Mouse (Mus musculus): ENCODE results near the gene Auh. TPM values are rescaled to one million over a fixed set of nuclear protein-coding genes. Genes with fewer than 3 reads are reported as not detected.
A peak's percentile ranks its signal among the peaks of the same experiment; 100 is the strongest.

Gene Auh
- total RNA-seq, 2 experiments from 2014 or later, result 130 to 159 TPM

GRCm38 (mm10) chr13:52879291-52879690 is 50.2 kb downstream of the Auh start:
- no peak for DNase-seq

DNA sequence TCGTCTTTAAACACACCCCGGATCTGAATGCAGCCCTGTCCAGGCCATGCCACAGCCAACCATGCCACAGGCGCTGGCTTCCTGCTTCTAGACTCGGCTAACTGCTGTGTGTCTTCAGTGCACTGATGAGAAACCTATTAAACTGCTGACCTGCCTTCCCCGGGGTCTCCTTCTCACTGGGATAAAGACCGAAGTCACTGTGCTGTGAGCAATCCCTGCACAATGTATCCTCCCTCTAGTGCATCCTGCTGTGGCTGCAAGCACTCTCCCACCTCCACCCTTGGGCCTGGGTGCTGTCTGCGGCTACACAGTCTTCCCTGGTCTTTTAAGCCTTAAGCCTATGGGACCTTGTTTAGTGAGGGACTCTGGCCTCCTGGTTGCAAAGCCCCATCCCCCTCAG is 50.7 kb downstream of the Auh start:
- no peak for DNase-seq

DNA sequence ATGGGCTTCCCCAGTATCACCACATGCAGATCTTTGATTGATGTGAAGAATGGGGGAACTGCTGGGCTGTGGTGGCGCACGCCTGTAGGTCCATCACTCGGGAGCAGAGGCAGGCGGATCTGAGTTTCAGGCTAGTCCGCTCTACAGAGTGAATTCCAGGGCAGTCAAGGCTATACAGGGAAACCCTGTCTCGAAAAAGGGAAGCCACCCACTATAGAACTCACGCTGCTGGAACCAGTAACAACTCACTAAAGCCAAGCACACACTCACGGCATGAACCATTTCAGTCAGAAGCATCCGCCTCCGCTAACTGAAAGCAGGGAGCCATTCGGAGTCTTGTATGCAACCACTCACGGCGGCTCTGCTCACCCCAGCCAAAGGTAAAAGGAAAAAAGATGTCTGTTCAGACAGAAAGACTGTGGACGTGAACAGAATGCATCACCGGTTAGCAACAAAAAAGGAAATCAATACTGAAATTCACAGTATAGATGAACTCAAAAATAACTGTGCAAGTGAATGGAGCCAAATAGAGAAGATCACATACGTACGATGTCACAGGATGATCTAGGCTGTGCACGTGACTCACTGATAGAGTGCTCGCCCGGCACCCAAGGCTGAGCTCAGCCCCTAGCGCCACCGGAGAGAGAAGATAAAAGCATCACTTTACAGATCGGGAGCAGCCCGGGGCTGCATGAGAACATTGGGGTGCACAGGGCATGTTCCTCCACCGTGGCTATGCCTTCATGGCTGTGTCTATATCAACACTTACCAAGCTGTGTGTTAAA is 53.7 kb downstream of the Auh start:
- DNase-seq, result peak in 1 of 2 experiments; percentile 43

DNA sequence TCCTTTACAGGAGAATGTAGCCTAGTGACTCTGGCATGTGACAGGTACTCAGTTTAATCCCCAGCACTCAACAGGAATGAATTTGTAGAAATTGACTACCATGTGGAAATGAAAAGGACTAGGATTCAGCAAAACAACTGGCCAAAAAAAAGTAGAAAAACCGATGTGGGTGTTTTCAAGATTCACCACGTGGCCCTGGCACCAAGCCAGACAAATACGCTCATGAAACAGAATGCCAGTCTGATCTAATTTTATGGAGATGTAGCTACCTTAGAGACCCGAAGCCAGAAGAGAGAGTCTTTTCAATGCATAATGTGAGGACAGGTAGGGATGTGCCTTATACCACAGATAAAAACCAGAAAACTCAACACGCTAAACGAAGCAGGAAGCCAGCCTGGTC is 54.4 kb downstream of the Auh start:
- DNase-seq, result no peak

- DNase-seq, result no peak
Measured at GRCm38 (mm10) chr13:52874338-52874737, 55.1 kb downstream of the Auh start.

GRCm38 (mm10) chr13:52873923-52874322 is 55.6 kb downstream of the Auh start:
- no peak for DNase-seq

- no peak for DNase-seq
Measured at GRCm38 (mm10) chr13:52866005-52866792, 63.3 kb downstream of the Auh start.

DNA sequence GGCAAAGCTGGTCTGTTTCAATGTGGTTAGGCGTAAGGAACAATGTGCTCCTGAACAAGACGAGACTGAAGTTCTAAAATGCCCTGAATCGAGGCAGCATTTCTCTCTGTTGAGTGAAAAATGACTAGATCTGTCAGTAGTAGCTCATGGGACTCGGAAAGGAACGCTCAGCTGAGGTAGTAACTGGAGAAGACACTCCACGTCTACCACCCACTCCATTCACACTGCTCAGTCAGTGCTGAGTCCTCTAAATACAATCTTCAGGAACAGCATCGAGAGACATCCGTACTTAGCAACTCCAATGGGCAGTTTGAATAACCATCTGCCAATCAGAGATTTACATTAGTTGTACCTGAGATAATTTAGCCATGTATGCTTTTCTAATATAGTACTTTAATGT is 66.0 kb downstream of the Auh start:
- no peak for DNase-seq

DNA sequence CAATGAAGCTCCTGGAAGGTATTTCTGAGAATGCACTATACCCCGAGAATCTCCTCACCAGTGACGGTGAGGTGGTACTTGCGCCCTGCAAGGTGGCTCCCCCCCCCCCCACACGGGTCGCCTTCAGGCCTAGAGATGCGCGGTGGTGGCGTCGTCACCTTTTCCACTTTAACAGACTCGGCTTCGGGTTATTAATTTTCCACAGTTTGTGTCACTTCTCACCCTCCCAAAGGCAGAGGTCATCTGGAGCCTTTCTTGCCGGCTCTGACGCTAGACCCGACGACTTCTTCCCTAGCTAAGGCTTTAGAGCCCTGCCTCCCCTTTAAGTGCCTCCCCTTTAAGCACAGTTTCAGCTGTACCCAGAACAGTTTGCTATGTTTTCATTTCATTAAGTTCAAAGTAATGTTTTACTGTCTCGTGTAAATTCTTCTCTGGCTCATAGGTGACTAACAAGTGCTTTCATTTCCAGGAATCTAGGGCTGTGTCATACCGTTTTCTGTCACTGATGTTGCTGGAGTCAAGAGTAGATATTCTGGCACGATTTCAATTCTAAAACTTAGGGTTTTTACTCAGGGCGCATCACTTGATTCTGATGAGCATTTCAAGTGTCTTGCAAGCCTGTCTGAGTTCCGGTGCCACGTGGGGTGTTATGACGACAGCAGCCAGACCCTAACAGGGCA is 69.3 kb downstream of the Auh start:
- DNase-seq, result no peak

DNA sequence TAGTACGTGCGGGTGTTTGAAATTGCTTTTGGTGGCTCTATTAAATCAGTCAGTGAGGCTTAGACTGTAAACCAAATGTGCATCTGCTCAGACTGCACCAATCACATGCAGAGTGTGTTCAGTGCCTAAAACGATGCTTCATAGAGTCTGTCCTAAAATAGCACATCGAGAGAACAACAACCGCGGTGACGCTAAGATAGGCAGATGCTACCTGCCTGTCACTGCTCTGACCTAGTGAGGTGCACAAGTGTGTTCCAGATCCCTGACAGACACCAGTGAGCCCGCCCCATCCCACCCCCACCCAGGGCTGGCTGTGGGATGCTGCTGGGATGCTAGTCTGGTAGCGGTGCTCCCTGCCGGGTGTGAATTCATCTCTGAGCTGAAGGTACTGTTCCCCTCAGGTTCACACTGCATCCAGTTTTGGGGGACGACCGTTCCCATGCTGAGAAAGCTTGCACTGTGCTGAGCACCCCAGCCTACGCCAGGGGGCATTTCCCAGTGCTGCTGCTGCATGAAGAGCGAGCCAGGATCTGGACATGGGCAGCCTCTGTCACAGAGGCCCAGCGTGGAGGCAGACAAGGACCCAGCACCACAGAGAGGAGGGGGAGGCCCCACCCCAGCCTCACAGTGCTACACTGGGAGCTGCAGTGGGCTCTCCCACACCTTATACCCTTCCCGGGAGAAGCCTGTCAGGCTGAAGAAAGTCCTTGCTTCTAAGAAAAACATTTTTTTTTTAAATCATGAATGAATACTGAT is 70.2 kb downstream of the Auh start:
- DNase-seq, result no peak

DNA sequence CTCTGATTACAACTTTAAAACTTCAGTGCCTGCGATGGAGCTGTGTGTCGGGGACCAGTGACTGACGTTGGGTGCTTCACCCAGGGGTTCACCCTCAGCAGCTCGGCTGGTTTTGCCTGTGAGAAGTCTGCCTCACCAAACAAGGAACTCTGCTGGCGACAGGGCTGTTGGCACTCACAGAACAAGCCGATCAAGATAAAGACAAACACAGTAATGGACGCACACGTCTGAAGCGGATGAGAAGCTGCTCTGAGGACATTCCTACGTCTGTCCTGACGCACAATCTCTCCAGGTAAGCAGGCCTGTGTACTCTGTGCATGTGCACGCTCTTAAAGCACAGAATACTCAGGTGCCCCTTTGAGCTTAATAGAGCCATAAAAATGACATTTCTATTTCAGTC is 71.1 kb downstream of the Auh start:
- no peak for DNase-seq

DNA sequence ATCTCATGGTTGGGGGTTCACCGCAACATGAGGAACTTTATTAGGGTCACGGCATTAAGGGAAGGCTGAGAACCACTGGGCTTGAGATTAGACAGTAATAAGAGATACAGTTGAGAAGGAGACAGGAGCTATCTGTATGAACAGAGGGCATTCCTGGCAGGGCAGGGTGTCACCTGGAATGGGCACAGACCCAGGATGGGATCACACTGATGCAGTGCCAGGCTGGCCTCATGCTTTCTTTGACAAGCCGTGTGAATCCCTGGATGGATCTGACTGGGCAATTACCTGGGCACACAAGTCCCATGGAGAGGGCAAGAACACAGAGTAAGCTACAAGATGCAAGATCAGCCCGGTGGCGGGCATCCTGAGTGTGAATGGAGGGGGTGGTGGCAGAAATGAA is 71.7 kb downstream of the Auh start:
- no peak for DNase-seq

DNA sequence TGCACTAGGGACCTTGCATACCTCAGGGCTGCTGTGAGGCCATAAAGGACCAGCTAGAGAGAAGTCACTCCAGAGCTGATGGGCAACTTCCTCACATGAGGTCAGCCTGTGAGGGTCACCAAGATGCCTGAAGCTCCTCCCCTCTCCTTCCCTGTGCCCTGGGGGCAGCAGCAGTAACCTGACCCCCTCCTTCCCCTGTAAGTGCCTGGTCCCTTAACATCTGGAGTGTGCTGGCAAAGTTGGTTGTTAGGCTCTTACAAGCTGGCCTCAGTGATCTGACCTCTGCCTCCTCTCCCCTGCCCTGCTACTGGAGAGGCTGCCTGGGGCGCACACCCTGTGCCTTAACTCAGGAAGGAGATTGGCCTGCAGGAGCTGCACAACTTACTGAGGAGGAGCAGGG is 75.9 kb downstream of the Auh start:
- DNase-seq, result no peak

- no peak for DNase-seq
Measured at GRCm38 (mm10) chr13:52851886-52852285, 77.6 kb downstream of the Auh start.

DNA sequence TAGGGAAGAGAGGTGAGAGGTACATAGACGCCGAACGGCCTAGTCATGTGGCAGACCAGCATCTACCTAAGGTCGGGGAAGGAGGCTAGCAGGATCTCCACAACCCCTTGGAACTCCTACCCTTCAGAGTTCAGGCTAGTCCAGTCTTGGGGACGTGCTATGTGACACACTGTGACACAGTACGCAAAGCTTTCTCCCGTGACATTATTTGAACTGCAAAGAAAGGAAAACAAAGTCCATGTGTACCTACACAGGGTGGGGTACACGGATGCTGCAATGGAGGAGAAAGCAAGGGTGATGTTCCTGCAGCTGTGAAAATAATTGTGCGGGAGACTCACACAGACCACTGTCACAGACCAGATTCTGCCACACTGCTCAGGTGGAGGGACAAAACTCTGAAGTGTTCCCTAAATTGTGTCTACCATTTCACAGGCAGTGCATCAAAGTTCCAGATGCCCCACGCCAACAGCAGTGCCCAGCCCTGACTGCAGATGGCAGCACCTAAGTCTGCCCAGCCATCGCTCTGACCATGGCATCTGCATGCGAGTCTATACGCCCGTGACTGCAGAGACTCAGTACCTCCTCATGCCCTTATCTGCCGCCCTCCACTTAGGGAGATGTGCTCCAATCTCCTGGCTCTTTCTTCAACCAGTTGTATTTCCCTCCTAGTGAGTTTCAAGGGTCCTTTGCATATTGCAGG is 79.3 kb downstream of the Auh start:
- peak in 1 of 2 experiments; percentile 27 for DNase-seq

- no peak for DNase-seq
Measured at GRCm38 (mm10) chr13:52849394-52849801, 80.1 kb downstream of the Auh start.

DNA sequence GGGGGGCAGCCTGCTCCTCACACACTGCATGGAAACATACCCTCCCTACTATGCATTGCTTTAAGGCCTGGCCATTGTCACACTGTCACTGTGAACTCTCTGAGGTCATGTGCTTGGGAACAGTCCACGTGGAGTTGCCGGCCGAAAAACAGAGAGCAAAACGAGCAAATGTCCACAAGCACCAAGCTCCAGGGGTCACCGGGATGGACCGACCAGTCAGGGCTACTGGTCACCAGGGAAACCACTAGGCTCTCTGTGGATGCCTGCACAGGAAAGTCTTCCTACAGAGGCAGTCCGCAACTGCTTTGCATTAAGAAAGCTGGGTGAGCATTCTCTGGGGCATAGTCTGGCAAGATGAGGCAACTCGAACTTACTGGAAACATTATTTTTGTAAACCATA is 82.0 kb downstream of the Auh start:
- no peak for DNase-seq

- DNase-seq, result peak in 1 of 2 experiments; percentile 26
Measured at GRCm38 (mm10) chr13:52847071-52847470, 82.4 kb downstream of the Auh start.

DNA sequence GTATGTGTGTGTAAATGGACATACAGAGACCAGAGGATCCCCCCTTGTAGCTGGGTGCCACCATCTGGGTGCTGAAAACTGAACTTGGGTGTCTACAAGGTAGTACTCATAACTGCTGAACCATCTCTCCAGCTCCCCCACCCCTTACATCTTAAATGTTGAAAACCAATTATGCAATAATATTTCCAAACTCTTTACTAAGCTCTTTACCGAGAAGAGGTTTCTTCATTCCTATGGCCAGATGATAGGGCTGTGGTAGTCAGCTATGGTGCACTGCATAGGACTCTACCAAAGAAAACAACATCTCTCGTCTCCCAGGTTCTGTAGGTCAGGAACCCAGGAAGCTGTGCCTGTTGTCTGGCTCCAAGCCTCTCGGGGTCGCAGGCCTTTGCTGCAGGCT is 83.9 kb downstream of the Auh start:
- no peak for DNase-seq

DNA sequence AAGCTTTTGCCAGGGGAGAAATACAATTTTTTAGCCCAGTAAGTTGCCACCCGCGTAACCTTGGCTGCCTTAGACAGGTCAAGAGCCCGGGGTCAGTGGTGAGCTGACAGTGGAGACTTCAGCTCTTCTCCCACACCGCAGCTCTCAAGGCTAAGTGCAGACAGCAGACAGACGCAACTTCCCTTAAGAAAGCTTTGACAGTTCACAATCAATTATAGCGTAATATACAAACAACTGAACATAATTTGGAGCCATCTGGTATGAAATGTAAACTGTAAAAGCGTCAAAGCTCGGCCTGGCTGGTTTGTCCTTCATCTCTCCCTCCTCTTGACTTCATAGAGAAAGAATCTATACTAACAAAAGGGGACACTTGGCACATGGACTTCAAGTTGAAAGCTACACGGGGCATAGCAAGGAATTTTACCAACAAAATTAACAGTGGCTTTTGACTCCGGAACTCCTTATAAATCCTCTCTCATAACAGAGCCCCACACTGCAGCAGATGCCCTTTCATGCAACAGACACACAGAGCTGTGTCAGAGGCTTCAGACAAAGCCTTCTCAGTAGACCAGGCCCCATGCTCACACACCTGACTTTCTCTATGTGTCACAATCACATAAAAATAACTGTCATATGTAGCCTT is 85.8 kb downstream of the Auh start:
- DNase-seq, result no peak

DNA sequence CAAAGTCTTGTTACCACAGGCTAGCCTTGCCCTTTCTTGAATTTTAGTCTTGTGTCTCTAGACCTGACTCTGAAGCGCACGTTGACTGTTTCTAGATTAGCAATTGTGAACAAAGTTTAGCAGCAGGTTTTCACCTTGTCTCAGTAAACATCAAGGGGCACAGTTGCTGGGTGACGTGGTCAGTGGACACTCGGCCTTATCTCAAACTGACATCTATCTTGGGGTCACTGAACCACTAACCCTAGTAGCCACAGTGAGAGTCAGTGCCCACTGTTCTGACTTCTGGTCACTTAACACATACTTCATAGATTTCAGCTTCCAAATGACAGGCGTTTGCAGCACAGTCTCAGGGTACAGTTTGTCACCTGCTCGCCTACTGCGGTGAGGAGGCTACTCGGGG is 93.2 kb downstream of the Auh start:
- DNase-seq, result no peak
